8 mouse cellular contexts compared by ENCODE assay signal in the genomic region with DNA sequence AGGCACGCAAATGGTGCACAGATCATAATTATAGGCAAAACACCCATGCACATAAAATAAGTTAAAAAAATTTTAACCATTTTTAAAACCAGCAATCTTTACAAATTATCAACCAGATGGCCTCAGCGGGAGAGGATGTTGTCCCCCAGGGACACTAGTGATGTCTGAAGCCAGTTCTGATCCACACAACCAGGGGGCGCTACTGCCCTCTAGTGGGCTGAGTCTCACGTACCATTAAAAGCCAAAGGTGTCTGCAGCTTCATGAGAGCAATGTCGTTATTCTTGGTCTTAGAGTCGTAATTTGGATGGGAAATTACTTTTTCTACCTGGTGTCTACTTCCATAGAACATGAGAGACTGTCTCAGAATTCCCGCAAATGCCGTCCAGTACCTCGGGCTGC. TPM values are rescaled to one million over a fixed set of nuclear protein-coding genes. Genes with fewer than 3 reads are reported as not detected.
DNase-seq lines count a peak whose midpoint lies in the region; ATAC-seq and TF ChIP-seq lines count a peak whose summit lies in the region.
"Had no signal": no experiment of that assay in that cellular context is flagged by ENCODE, and none has a peak within 500 bp of the region (broad histone marks: within the 10 kb centered on the region; RNA-seq: fewer than 3 reads in every experiment).

No protein-coding gene starts in this region.

- H3K4me2 ChIP-seq in midbrain, embryonic 11.5 days, result no peak overlapping the region
- no peak overlapping the region for H3K4me2 ChIP-seq in midbrain, embryonic 16.5 days (ENCODE audit: low read length)
- no peak overlapping the region for H3K4me2 ChIP-seq in liver, postnatal 0 days (ENCODE audit: low read depth, low read length)
- H3K4me2 ChIP-seq: liver, embryonic 13.5 days had no signal

- H3K9me3 ChIP-seq in midbrain, embryonic 11.5 days (ENCODE audit: control insufficient read depth, low read length), result no peaks in the 10 kb centered on the region
- H3K9me3 ChIP-seq in midbrain, embryonic 16.5 days (replicated peaks; ENCODE audit: control insufficient read depth, low read length, poor library complexity, severe bottlenecking), result no peaks in the 10 kb centered on the region
- H3K9me3 ChIP-seq in liver, postnatal 0 days (ENCODE audit: low read length), result no peaks in the 10 kb centered on the region
- H3K9me3 ChIP-seq: liver, embryonic 13.5 days had no signal

- H3K4me3 ChIP-seq in midbrain, embryonic 11.5 days (ENCODE audit: low read depth, low read length), result no peak overlapping the region
- H3K4me3 ChIP-seq in midbrain, embryonic 16.5 days (ENCODE audit: low read depth, low read length), result no peak overlapping the region
- no peak overlapping the region for H3K4me3 ChIP-seq in liver, postnatal 0 days (ENCODE audit: low read depth, low read length)
- H3K4me3 ChIP-seq: liver, embryonic 13.5 days had no signal

- no peak for TF ChIP-seq EP300 in liver, postnatal 0 days (IDR thresholded peaks at IDR 0.05; ENCODE audit: low read depth)

- no peak overlapping the region for H3K9ac ChIP-seq in midbrain, embryonic 11.5 days (ENCODE audit: low read length)
- no peak overlapping the region for H3K9ac ChIP-seq in midbrain, embryonic 16.5 days (ENCODE audit: low read depth, low read length)
- no peak overlapping the region for H3K9ac ChIP-seq in liver, postnatal 0 days (replicated peaks)
- H3K9ac ChIP-seq: liver, embryonic 13.5 days had no signal

- H3K4me1 ChIP-seq in midbrain, embryonic 11.5 days (ENCODE audit: control insufficient read depth, insufficient read depth, low read length), result no peaks in the 10 kb centered on the region
- no peaks in the 10 kb centered on the region for H3K4me1 ChIP-seq in midbrain, embryonic 16.5 days (ENCODE audit: control insufficient read depth, insufficient read depth, low read length)
- no peaks in the 10 kb centered on the region for H3K4me1 ChIP-seq in liver, postnatal 0 days (ENCODE audit: insufficient read depth)
- H3K4me1 ChIP-seq: liver, embryonic 13.5 days had no signal

- ATAC-seq in midbrain, embryonic 11.5 days (ENCODE audit: low FRiP score), result no peak
- ATAC-seq in midbrain, embryonic 16.5 days, result no peak
- ATAC-seq in liver, postnatal 0 days, result no peak

- peak; percentile 63 for TF ChIP-seq CTCF in liver, postnatal 0 days (IDR thresholded peaks at IDR 0.05; ENCODE audit: low read depth)

- WGBS in midbrain, embryonic 11.5 days, result 72% methylated on average over 9 of the region's 9 CpGs
- WGBS in midbrain, embryonic 16.5 days, result 66% methylated on average over 9 of the region's 9 CpGs
- 61% methylated on average over 9 of the region's 9 CpGs for WGBS in liver, postnatal 0 days (ENCODE audit: insufficient replicate concordance)

- H3K36me3 ChIP-seq in midbrain, embryonic 11.5 days (ENCODE audit: control insufficient read depth, insufficient read depth, low read length), result no peaks in the 10 kb centered on the region
- H3K36me3 ChIP-seq in midbrain, embryonic 16.5 days (ENCODE audit: control insufficient read depth, insufficient read depth, low read length), result no peaks in the 10 kb centered on the region
- H3K36me3 ChIP-seq in liver, postnatal 0 days (replicated peaks; ENCODE audit: insufficient read depth, low read length), result peaks cover 5% of the 10 kb centered on the region; the same call in 1 of the 2 replicates
- H3K36me3 ChIP-seq: liver, embryonic 13.5 days had no signal

- no peak overlapping the region for H3K27ac ChIP-seq in midbrain, embryonic 11.5 days (ENCODE audit: low read depth, low read length)
- no peak overlapping the region for H3K27ac ChIP-seq in midbrain, embryonic 16.5 days (ENCODE audit: low read length)
- H3K27ac ChIP-seq in liver, postnatal 0 days (ENCODE audit: low read depth), result no peak overlapping the region
- H3K27ac ChIP-seq: liver, embryonic 13.5 days had no signal

- no peaks in the 10 kb centered on the region for H3K27me3 ChIP-seq in midbrain, embryonic 11.5 days (ENCODE audit: control insufficient read depth, insufficient read depth, low read length)
- H3K27me3 ChIP-seq in midbrain, embryonic 16.5 days (ENCODE audit: control insufficient read depth, insufficient read depth, low read depth, low read length), result no peaks in the 10 kb centered on the region
- no peaks in the 10 kb centered on the region for H3K27me3 ChIP-seq in liver, postnatal 0 days (ENCODE audit: insufficient read depth, low read length)
- H3K27me3 ChIP-seq: liver, embryonic 13.5 days had no signal

- peak; percentile 90 for DNase-seq in midbrain, embryonic 11.5 days (ENCODE audit: low spot score, missing footprints)
- DNase-seq in adipocyte (ENCODE audit: low spot score), result peak; percentile 59
- peak; percentile 71 to 74 for DNase-seq in cerebellum, postnatal 10 days
- peak; percentile 60 for DNase-seq in kidney, postnatal 14 days
- DNase-seq in liver, postnatal 0 days, result peak; percentile 44
- peak; percentile 78 for DNase-seq in testis, postnatal 10 days (ENCODE audit: low spot score)
- DNase-seq: liver, embryonic 13.5 days had no signal

RNA-seq across cellular contexts. Expression of gene Tmprss2, which starts 42.3 kb away (rescaled TPM):
- polyA plus RNA-seq in midbrain, embryonic 11.5 days (2014; fragmentation: Nextera tagmentation; extraction: Ambion mirVana), result 0.23 TPM in 1 of 2 replicates, not detected in the other
- polyA plus RNA-seq in midbrain, embryonic 16.5 days (2015; fragmentation: Nextera tagmentation; extraction: Ambion mirVana), result 0.08 and 0.16 TPM in 2 replicates
- 2.8 and 4.3 TPM in 2 replicates for polyA plus RNA-seq in liver, postnatal 0 days (2015; fragmentation: Nextera tagmentation; extraction: Ambion mirVana)

RNA-seq across cellular contexts. Expression of gene Fam3b, which starts 54.0 kb away (rescaled TPM):
- polyA plus RNA-seq in midbrain, embryonic 11.5 days (2014; fragmentation: Nextera tagmentation; extraction: Ambion mirVana), result not detected in 2 replicates
- not detected in 2 replicates for polyA plus RNA-seq in midbrain, embryonic 16.5 days (2015; fragmentation: Nextera tagmentation; extraction: Ambion mirVana)
- polyA plus RNA-seq in liver, postnatal 0 days (2015; fragmentation: Nextera tagmentation; extraction: Ambion mirVana), result 0.15 TPM in 1 of 2 replicates, not detected in the other
- polyA plus RNA-seq: liver, embryonic 13.5 days had no signal
